Mouse (Mus musculus): ENCODE measurements at regions not wholly inside any gene's neighbourhood (a gene's known extent, or its start where the extent isn't known, plus 50 kb on each side); places are given as distances from the start of the nearest gene placed in this dataset.
"Not testable (repeated sequence)": the region's sequence is repeated elsewhere in the genome, so short reads cannot be mapped to it uniquely, and the experiment has no call there.

- no peak for DNase-seq
Observed at GRCm38 (mm10) chr10:46108810-46109209, 531.2 kb downstream of the Hace1 start.

GRCm38 (mm10) chr10:46114631-46115130 lies 537.1 kb downstream of the Hace1 start:
- no peak for DNase-seq

GRCm38 (mm10) chr10:46122409-46122808 lies 544.8 kb downstream of the Hace1 start:
- DNase-seq: not testable (repeated sequence)

GRCm38 (mm10) chr10:46123795-46124194 lies 546.2 kb downstream of the Hace1 start:
- DNase-seq: no peak

- no peak for DNase-seq
Observed at GRCm38 (mm10) chr10:46135120-46135748, 557.6 kb downstream of the Hace1 start.

- DNase-seq: no peak
Observed at GRCm38 (mm10) chr10:46174035-46174434, 596.4 kb downstream of the Hace1 start.

GRCm38 (mm10) chr10:46185763-46186458 lies 608.3 kb downstream of the Hace1 start:
- DNase-seq: no peak

- DNase-seq: no peak
Observed at GRCm38 (mm10) chr10:46194143-46194542, 616.5 kb downstream of the Hace1 start.

- peak; percentile 51 for DNase-seq
Observed at GRCm38 (mm10) chr10:46226837-46227402, 649.3 kb downstream of the Hace1 start.

GRCm38 (mm10) chr10:46229608-46230007 lies 652.0 kb downstream of the Hace1 start:
- no peak for DNase-seq

- DNase-seq: peak; percentile 14
Observed at GRCm38 (mm10) chr10:46235581-46235980, 658.0 kb downstream of the Hace1 start.

- no peak for DNase-seq
Observed at GRCm38 (mm10) chr10:46255575-46255974, 677.9 kb downstream of the Hace1 start.

GRCm38 (mm10) chr10:46269710-46270109 lies 692.1 kb downstream of the Hace1 start:
- no peak for DNase-seq

GRCm38 (mm10) chr10:46273846-46274245 lies 696.2 kb downstream of the Hace1 start:
- DNase-seq: no peak

GRCm38 (mm10) chr10:46294290-46294689 lies 716.7 kb downstream of the Hace1 start:
- no peak for DNase-seq

GRCm38 (mm10) chr10:46298352-46298751 lies 720.7 kb downstream of the Hace1 start:
- peak; percentile 28 for DNase-seq

- DNase-seq: peak; percentile 39
Observed at GRCm38 (mm10) chr10:46299521-46299920, 721.9 kb downstream of the Hace1 start.

- DNase-seq: no peak
Observed at GRCm38 (mm10) chr10:46320328-46321038, 742.9 kb downstream of the Hace1 start.

- no peak for DNase-seq
Observed at GRCm38 (mm10) chr10:46321040-46321439, 743.4 kb downstream of the Hace1 start.

- DNase-seq: no peak
Observed at GRCm38 (mm10) chr10:46329052-46329451, 751.4 kb downstream of the Hace1 start.

- no peak for DNase-seq
Observed at GRCm38 (mm10) chr10:46331599-46332283, 754.1 kb downstream of the Hace1 start.

- no peak for DNase-seq
Observed at GRCm38 (mm10) chr10:46333231-46333630, 755.6 kb downstream of the Hace1 start.

GRCm38 (mm10) chr10:46345315-46345714 lies 767.7 kb downstream of the Hace1 start:
- DNase-seq: no peak

Data from retina, postnatal 1 day (tissue).